Mouse (Mus musculus) testis, postnatal 14 days (tissue): Measurements from ENCODE around the gene Cacnb2.

Experiments used
- DNase-seq: peaks from one replicate; pipeline ENCODE4 v3.0.0; 2021; ENCODE audit warnings: low spot score

Cacnb2 gene

DNA sequence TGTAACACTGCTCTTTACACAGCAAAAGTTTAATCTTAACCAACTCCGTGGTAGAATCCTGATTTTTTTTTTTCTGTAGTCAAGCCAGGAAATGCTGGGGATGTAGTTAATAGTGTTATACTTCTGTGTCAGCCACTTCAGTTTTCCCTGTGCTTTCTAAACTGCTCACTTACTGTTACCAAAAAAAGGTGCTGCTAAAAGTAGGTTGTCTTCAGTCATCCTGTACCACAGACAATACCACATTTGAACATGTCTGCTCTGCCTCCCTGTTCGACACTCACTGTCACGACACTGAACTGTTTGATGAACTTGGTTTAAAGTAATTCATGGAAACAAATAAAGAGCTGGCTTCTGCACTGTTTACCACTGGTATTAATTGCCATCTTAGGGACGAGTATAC, 385.6 kb downstream of the Cacnb2 start:
- no peak for DNase-seq

DNA sequence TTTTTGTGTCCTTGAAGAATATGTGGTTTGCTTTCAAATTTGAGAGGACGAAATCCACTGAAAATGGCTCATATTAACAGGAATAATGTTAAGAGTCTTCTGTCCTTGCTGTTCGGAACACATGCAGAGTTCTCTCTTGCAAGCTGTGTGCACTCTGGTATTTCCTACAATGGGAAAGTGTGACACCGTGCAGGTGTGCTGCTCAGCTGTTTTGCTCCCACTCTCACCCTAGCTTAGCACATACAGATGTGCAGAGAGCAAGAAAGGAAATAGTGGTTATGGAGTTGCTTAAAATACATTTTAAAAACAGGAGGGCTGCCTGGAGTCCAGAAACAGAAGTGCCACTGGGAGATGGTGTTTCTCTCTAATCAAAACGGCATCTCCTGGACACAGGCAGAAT, 386.5 kb downstream of the Cacnb2 start:
- DNase-seq: no peak

GRCm38 (mm10) chr2:14992531-14992930, 389.6 kb downstream of the Cacnb2 start:
- DNase-seq: no peak

DNA sequence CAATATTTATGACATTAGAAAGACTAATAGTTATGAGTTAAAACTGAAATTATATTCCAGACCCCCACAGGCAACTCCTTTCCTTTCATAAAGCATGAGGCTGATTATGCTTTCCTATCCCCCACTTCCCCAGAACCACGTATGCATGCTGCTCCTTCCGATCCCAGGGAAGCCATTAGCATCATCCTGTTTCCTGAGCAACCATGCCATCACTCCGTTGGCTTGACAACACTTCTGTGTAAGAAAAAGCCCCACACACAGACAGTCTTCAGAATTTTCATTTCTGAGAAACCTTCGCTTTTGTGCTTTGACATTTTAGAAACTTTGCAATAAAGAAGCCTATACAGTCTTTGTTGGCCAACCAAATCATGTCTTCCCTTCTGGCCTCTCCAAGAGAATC, 393.1 kb downstream of the Cacnb2 start:
- DNase-seq: no peak

GRCm38 (mm10) chr2:14997836-14998235, 394.9 kb downstream of the Cacnb2 start:
- no peak for DNase-seq

GRCm38 (mm10) chr2:15007531-15007930, 404.6 kb downstream of the Cacnb2 start:
- DNase-seq: no peak

GRCm38 (mm10) chr2:15008072-15008471, 405.2 kb downstream of the Cacnb2 start:
- DNase-seq: no peak

GRCm38 (mm10) chr2:15026817-15027216, 423.9 kb downstream of the Cacnb2 start:
- DNase-seq: no peak

DNA sequence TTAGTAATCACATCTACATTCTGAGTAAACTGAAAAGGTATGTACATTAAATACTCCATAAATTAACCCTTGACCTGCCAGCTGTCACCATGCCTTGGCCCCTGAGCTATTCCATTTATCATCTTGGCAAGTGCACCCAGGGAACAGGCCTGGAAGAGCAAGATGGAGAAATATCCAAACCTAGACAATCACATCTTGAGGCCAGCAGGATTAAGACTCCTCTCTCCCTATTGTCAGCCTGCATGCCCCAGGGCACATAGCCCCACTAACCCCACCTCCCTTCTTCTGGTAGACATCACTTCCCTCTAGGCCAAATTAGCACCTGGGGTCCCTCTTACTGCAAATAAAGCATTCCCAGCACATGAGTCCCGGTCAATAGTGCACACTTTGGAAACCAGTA, 424.9 kb downstream of the Cacnb2 start:
- no peak for DNase-seq
